Mouse (Mus musculus): ENCODE measurements at regions not wholly inside any gene's neighbourhood (a gene's known extent, or its start where the extent isn't known, plus 50 kb on each side); places are given as distances from the start of the nearest gene placed in this dataset.

- Histone ChIP-seq H3K27me3 (ENCODE audit: insufficient read depth, low read length) (no peaks in the 10 kb centered on the region), H3K27ac (ENCODE audit: low read length) (no peak overlapping the region), H3K9me3 (ENCODE audit: low read length) (no peaks in the 10 kb centered on the region), H3K9ac (replicated peaks; ENCODE audit: low read length) (no peak overlapping the region), H3K4me3 (ENCODE audit: low read length) (no peak overlapping the region), H3K4me1 (ENCODE audit: insufficient read depth, low read length) (no peaks in the 10 kb centered on the region), H3K4me2 (replicated peaks; ENCODE audit: low read depth, low read length) (no peak overlapping the region), H3K36me3 (ENCODE audit: insufficient read depth, low read length) (no peaks in the 10 kb centered on the region)
- 74% methylated on average over 7 of the region's 7 CpGs for WGBS
- no peak for ATAC-seq (ENCODE audit: low FRiP score, low TSS enrichment)
These were observed 469.5 kb upstream of the Kif2a start for GRCm38 (mm10) chr13:107491423-107491822.

- Histone ChIP-seq H3K27me3 (ENCODE audit: insufficient read depth, low read length) (no peaks in the 10 kb centered on the region), H3K4me2 (replicated peaks; ENCODE audit: low read depth, low read length) (no peak overlapping the region), H3K4me3 (ENCODE audit: low read length) (no peak overlapping the region), H3K9me3 (ENCODE audit: low read length) (no peaks in the 10 kb centered on the region), H3K36me3 (ENCODE audit: insufficient read depth, low read length) (no peaks in the 10 kb centered on the region), H3K27ac (ENCODE audit: low read length) (no peak overlapping the region), H3K4me1 (ENCODE audit: insufficient read depth, low read length) (no peaks in the 10 kb centered on the region; the same call in 1 of the 2 replicates), H3K9ac (replicated peaks; ENCODE audit: low read length) (no peak overlapping the region)
- ATAC-seq (ENCODE audit: low FRiP score, low TSS enrichment): no peak
- 63% methylated on average over 4 of the region's 4 CpGs for WGBS
These were observed 463.6 kb upstream of the Kif2a start for GRCm38 (mm10) chr13:107485400-107486017.

- H3K4me2 ChIP-seq (replicated peaks; ENCODE audit: low read depth, low read length): no peak overlapping the region
- no peak overlapping the region for H3K4me3 ChIP-seq (ENCODE audit: low read length)
- H3K27ac ChIP-seq (ENCODE audit: low read length): no peak overlapping the region
- no peak for ATAC-seq (ENCODE audit: low FRiP score, low TSS enrichment)
- 42% methylated on average over 6 of the region's 6 CpGs for WGBS
- no peaks in the 10 kb centered on the region for H3K27me3 ChIP-seq (ENCODE audit: insufficient read depth, low read length)
- H3K9ac ChIP-seq (replicated peaks; ENCODE audit: low read length): no peak overlapping the region
- no peaks in the 10 kb centered on the region for H3K36me3 ChIP-seq (ENCODE audit: insufficient read depth, low read length)
- no peaks in the 10 kb centered on the region for H3K9me3 ChIP-seq (ENCODE audit: low read length)
- no peaks in the 10 kb centered on the region; the same call in 1 of the 2 replicates for H3K4me1 ChIP-seq (ENCODE audit: insufficient read depth, low read length)
These were observed 462.7 kb upstream of the Kif2a start for GRCm38 (mm10) chr13:107484630-107484998.

GRCm38 (mm10) chr13:107483967-107484629 is 462.2 kb upstream of the Kif2a start:
- Histone ChIP-seq H3K9ac (replicated peaks; ENCODE audit: low read length) (no peak overlapping the region), H3K27me3 (ENCODE audit: insufficient read depth, low read length) (no peaks in the 10 kb centered on the region), H3K4me3 (ENCODE audit: low read length) (no peak overlapping the region), H3K4me2 (replicated peaks; ENCODE audit: low read depth, low read length) (no peak overlapping the region), H3K9me3 (ENCODE audit: low read length) (no peaks in the 10 kb centered on the region), H3K36me3 (ENCODE audit: insufficient read depth, low read length) (no peaks in the 10 kb centered on the region), H3K27ac (ENCODE audit: low read length) (no peak overlapping the region), H3K4me1 (ENCODE audit: insufficient read depth, low read length) (no peaks in the 10 kb centered on the region; the same call in 1 of the 2 replicates)
- WGBS: 53% methylated on average over 12 of the region's 12 CpGs
- ATAC-seq (ENCODE audit: low FRiP score, low TSS enrichment): no peak

- Histone ChIP-seq H3K27ac (ENCODE audit: low read length) (no peak overlapping the region), H3K9ac (replicated peaks; ENCODE audit: low read length) (no peak overlapping the region), H3K4me1 (ENCODE audit: insufficient read depth, low read length) (peaks cover 8% of the 10 kb centered on the region), H3K9me3 (ENCODE audit: low read length) (no peaks in the 10 kb centered on the region), H3K4me2 (replicated peaks; ENCODE audit: low read depth, low read length) (no peak overlapping the region), H3K27me3 (ENCODE audit: insufficient read depth, low read length) (no peaks in the 10 kb centered on the region), H3K36me3 (ENCODE audit: insufficient read depth, low read length) (no peaks in the 10 kb centered on the region), H3K4me3 (ENCODE audit: low read length) (no peak overlapping the region)
- no peak for ATAC-seq (ENCODE audit: low FRiP score, low TSS enrichment)
- 86% methylated on average over 3 of the region's 3 CpGs for WGBS
These were observed 453.2 kb upstream of the Kif2a start for GRCm38 (mm10) chr13:107475166-107475565.

GRCm38 (mm10) chr13:107469491-107470276 is 447.8 kb upstream of the Kif2a start:
- ATAC-seq (ENCODE audit: low FRiP score, low TSS enrichment): peak; percentile 88
- H3K9ac ChIP-seq (replicated peaks; ENCODE audit: low read length): peak overlapping the region; percentile 39; the same call in 1 of the 2 replicates
- H3K4me2 ChIP-seq (replicated peaks; ENCODE audit: low read depth, low read length): peak overlapping the region; percentile 59
- peak overlapping the region; percentile 36 for H3K4me3 ChIP-seq (ENCODE audit: low read length)
- no peaks in the 10 kb centered on the region for H3K36me3 ChIP-seq (ENCODE audit: insufficient read depth, low read length)
- 2% methylated on average over 13 of the region's 13 CpGs for WGBS
- H3K4me1 ChIP-seq (ENCODE audit: insufficient read depth, low read length): peaks cover 16% of the 10 kb centered on the region
- H3K27ac ChIP-seq (ENCODE audit: low read length): peak overlapping the region; percentile 45; the same call in 1 of the 2 replicates
- no peaks in the 10 kb centered on the region for H3K9me3 ChIP-seq (ENCODE audit: low read length)
- H3K27me3 ChIP-seq (ENCODE audit: insufficient read depth, low read length): no peaks in the 10 kb centered on the region

- H3K4me3 ChIP-seq (ENCODE audit: low read length): no peak overlapping the region
- H3K27ac ChIP-seq (ENCODE audit: low read length): no peak overlapping the region
- no peaks in the 10 kb centered on the region for H3K36me3 ChIP-seq (ENCODE audit: insufficient read depth, low read length)
- no peak overlapping the region for H3K9ac ChIP-seq (replicated peaks; ENCODE audit: low read length)
- 93% methylated on average over 7 of the region's 7 CpGs for WGBS
- H3K9me3 ChIP-seq (ENCODE audit: low read length): no peaks in the 10 kb centered on the region
- H3K27me3 ChIP-seq (ENCODE audit: insufficient read depth, low read length): no peaks in the 10 kb centered on the region
- ATAC-seq (ENCODE audit: low FRiP score, low TSS enrichment): no peak
- peaks cover 7% of the 10 kb centered on the region for H3K4me1 ChIP-seq (ENCODE audit: insufficient read depth, low read length)
- H3K4me2 ChIP-seq (replicated peaks; ENCODE audit: low read depth, low read length): no peak overlapping the region
These were observed 440.9 kb upstream of the Kif2a start for GRCm38 (mm10) chr13:107462791-107463190.

GRCm38 (mm10) chr13:107461048-107461912 is 439.4 kb upstream of the Kif2a start:
- Histone ChIP-seq H3K9me3 (ENCODE audit: low read length) (no peaks in the 10 kb centered on the region), H3K4me3 (ENCODE audit: low read length) (no peak overlapping the region), H3K36me3 (ENCODE audit: insufficient read depth, low read length) (no peaks in the 10 kb centered on the region), H3K4me1 (ENCODE audit: insufficient read depth, low read length) (peaks cover 7% of the 10 kb centered on the region), H3K27me3 (ENCODE audit: insufficient read depth, low read length) (no peaks in the 10 kb centered on the region), H3K27ac (ENCODE audit: low read length) (no peak overlapping the region), H3K4me2 (replicated peaks; ENCODE audit: low read depth, low read length) (peak overlapping the region; percentile 50), H3K9ac (replicated peaks; ENCODE audit: low read length) (no peak overlapping the region)
- peak; percentile 90 for ATAC-seq (ENCODE audit: low FRiP score, low TSS enrichment)
- 15% methylated on average over 16 of the region's 16 CpGs for WGBS

GRCm38 (mm10) chr13:107458730-107459129 is 436.8 kb upstream of the Kif2a start:
- WGBS: 88% methylated on average over 4 of the region's 4 CpGs
- no peak overlapping the region for H3K9ac ChIP-seq (replicated peaks; ENCODE audit: low read length)
- ATAC-seq (ENCODE audit: low FRiP score, low TSS enrichment): no peak

More at GRCm38 (mm10) chr13:107458730-107459129, 436.8 kb upstream of the Kif2a start:
- peaks cover 7% of the 10 kb centered on the region for H3K4me1 ChIP-seq (ENCODE audit: insufficient read depth, low read length)
- H3K4me3 ChIP-seq (ENCODE audit: low read length): no peak overlapping the region
- H3K4me2 ChIP-seq (replicated peaks; ENCODE audit: low read depth, low read length): no peak overlapping the region
- no peaks in the 10 kb centered on the region for H3K27me3 ChIP-seq (ENCODE audit: insufficient read depth, low read length)
- no peaks in the 10 kb centered on the region for H3K36me3 ChIP-seq (ENCODE audit: insufficient read depth, low read length)
- no peak overlapping the region for H3K27ac ChIP-seq (ENCODE audit: low read length)
- H3K9me3 ChIP-seq (ENCODE audit: low read length): no peaks in the 10 kb centered on the region

Measured in kidney, embryonic 16.5 days (tissue).